Mouse (Mus musculus) midbrain, embryonic 10.5 days (tissue): ENCODE data around the gene Iqcn. TPM values are rescaled to one million over a fixed set of nuclear protein-coding genes. Genes with fewer than 3 reads are reported as not detected.

Experiments used
- DNase-seq: peaks from one replicate; pipeline ENCODE4 v3.0.0-alpha.2; 2017; ENCODE audit warnings: low spot score
- H3K27ac ChIP-seq: fragments of 300-500 bp; sonication (generic); replicated peaks from 2 replicates; pipeline ENCODE4 v1.5.1; 2016; ENCODE audit warnings: mild to moderate bottlenecking
- H3K27me3 ChIP-seq: fragments of 300-500 bp; sonication (generic); 2 replicates; pipeline ENCODE4 v1.6.1; 2016; ENCODE audit warnings: low read depth, mild to moderate bottlenecking; ENCODE audit not compliant: poor library complexity, severe bottlenecking
- H3K36me3 ChIP-seq: fragments of 300-500 bp; sonication (generic); 2 replicates; pipeline ENCODE4 v1.6.1; 2016; ENCODE audit warnings: mild to moderate bottlenecking, moderate library complexity
- H3K4me1 ChIP-seq: fragments of 300-500 bp; sonication (generic); 2 replicates; pipeline ENCODE4 v1.6.1; 2016
- H3K4me3 ChIP-seq: fragments of 300-500 bp; sonication (generic); 2 replicates; pipeline ENCODE4 v1.5.1; 2016; ENCODE audit warnings: mild to moderate bottlenecking, moderate library complexity
- H3K9me3 ChIP-seq: fragments of 300-500 bp; sonication (generic); replicated peaks from 2 replicates; pipeline ENCODE4 v1.6.1; 2016; ENCODE audit warnings: mild to moderate bottlenecking
- WGBS: fragments of 180-500 bp; shearing (Covaris S2); methylation state at CpG from one replicate; pipeline ENCODE4 v1.1.7; 2016; 5-methylcytosine and 5-hydroxymethylcytosine counted together
- polyA plus RNA-seq: library from polyadenylated mRNA; unstranded; fragments of >200 nt; fragmentation: Nextera tagmentation; extraction: Ambion mirVana; gene quantifications from 2 replicates; pipeline ENCODE4 v1.2.1, GENCODE M21; 2016

Iqcn gene
- polyA plus RNA-seq, 1 experiment from 2014 or later = not detected

- H3K27ac ChIP-seq = no peak overlapping the region
- no peak overlapping the region for H3K4me3 ChIP-seq
- H3K9me3 ChIP-seq = no peaks in the 10 kb centered on the region
- 85% methylated on average over 18 of the region's 18 CpGs for WGBS
- peaks cover 20% of the 10 kb centered on the region for H3K4me1 ChIP-seq
- no peaks in the 10 kb centered on the region for H3K36me3 ChIP-seq
- peaks cover 71% of the 10 kb centered on the region for H3K27me3 ChIP-seq
- DNase-seq = no peak
These were observed 44.1 kb downstream of the Iqcn start for GRCm38 (mm10) chr8:70747211-70747890.

- H3K4me3 ChIP-seq = no peak overlapping the region
- H3K9me3 ChIP-seq = no peaks in the 10 kb centered on the region
- H3K36me3 ChIP-seq = no peaks in the 10 kb centered on the region
- H3K4me1 ChIP-seq = peaks cover 19% of the 10 kb centered on the region
- no peak overlapping the region for H3K27ac ChIP-seq
- peaks cover 65% of the 10 kb centered on the region for H3K27me3 ChIP-seq
- DNase-seq = no peak
- 89% methylated on average over 23 of the region's 23 CpGs for WGBS
These were observed 45.2 kb downstream of the Iqcn start for GRCm38 (mm10) chr8:70748246-70749096.

GRCm38 (mm10) chr8:70749097-70749674, 45.9 kb downstream of the Iqcn start:
- Histone ChIP-seq H3K27ac (no peak overlapping the region), H3K27me3 (peaks cover 58% of the 10 kb centered on the region), H3K9me3 (no peaks in the 10 kb centered on the region), H3K36me3 (no peaks in the 10 kb centered on the region), H3K4me3 (no peak overlapping the region), H3K4me1 (peaks cover 17% of the 10 kb centered on the region)
- no peak for DNase-seq
- 85% methylated on average over 19 of the region's 19 CpGs for WGBS

- Histone ChIP-seq H3K27me3 (peaks cover 50% of the 10 kb centered on the region), H3K9me3 (no peaks in the 10 kb centered on the region), H3K4me3 (0 out of 2 replicates have a peak overlapping the region, but pooled peaks have one; percentile 2), H3K36me3 (no peaks in the 10 kb centered on the region), H3K27ac (no peak overlapping the region), H3K4me1 (peaks cover 24% of the 10 kb centered on the region)
- WGBS = 88% methylated on average over 13 of the region's 13 CpGs
- no peak for DNase-seq
These were observed 46.9 kb downstream of the Iqcn start for GRCm38 (mm10) chr8:70750128-70750680.

- peaks cover 12% of the 10 kb centered on the region for H3K36me3 ChIP-seq
- 39% methylated on average over 11 of the region's 11 CpGs for WGBS
- H3K4me3 ChIP-seq = no peak overlapping the region
- peak; percentile 61 for DNase-seq
- H3K4me1 ChIP-seq = peaks cover 32% of the 10 kb centered on the region
- no peak overlapping the region for H3K27ac ChIP-seq
- no peaks in the 10 kb centered on the region for H3K9me3 ChIP-seq
- H3K27me3 ChIP-seq = peaks cover 43% of the 10 kb centered on the region
These were observed 48.9 kb downstream of the Iqcn start for GRCm38 (mm10) chr8:70752000-70752764.

- Histone ChIP-seq H3K9me3 (no peaks in the 10 kb centered on the region), H3K4me1 (peaks cover 32% of the 10 kb centered on the region), H3K27me3 (peaks cover 34% of the 10 kb centered on the region), H3K36me3 (peaks cover 22% of the 10 kb centered on the region), H3K27ac (no peak overlapping the region; the same call in 1 of the 2 replicates), H3K4me3 (peak overlapping the region; percentile 16; the same call in 1 of the 2 replicates)
- no peak for DNase-seq
- WGBS = 38% methylated on average over 21 of the region's 21 CpGs
These were observed 49.9 kb downstream of the Iqcn start for GRCm38 (mm10) chr8:70753151-70753550.

GRCm38 (mm10) chr8:70754043-70754870, 51.0 kb downstream of the Iqcn start, which contains the start of gene Rab3a:
TSS of gene Rab3a (plus strand) at chr8:70754679.
- no peaks in the 10 kb centered on the region for H3K9me3 ChIP-seq
- H3K4me1 ChIP-seq = peaks cover 40% of the 10 kb centered on the region
- peaks cover 24% of the 10 kb centered on the region for H3K36me3 ChIP-seq
- peak within 1 kb of the TSS; percentile 78 for H3K4me3 ChIP-seq
- peaks cover 26% of the 10 kb centered on the region for H3K27me3 ChIP-seq
- WGBS = 9% methylated on average over 37 of the region's 37 CpGs
- H3K27ac ChIP-seq = peak within 1 kb of the TSS; percentile 84
- DNase-seq = peak; percentile 97

GRCm38 (mm10) chr8:70754871-70755660, 51.8 kb downstream of the Iqcn start:
- peaks cover 24% of the 10 kb centered on the region for H3K36me3 ChIP-seq
- peak overlapping the region; percentile 84 for H3K27ac ChIP-seq
- peak overlapping the region; percentile 78 for H3K4me3 ChIP-seq
- no peak for DNase-seq
- peaks cover 48% of the 10 kb centered on the region for H3K4me1 ChIP-seq
- no peaks in the 10 kb centered on the region for H3K9me3 ChIP-seq
- WGBS = 24% methylated on average over 50 of the region's 50 CpGs
- H3K27me3 ChIP-seq = peaks cover 29% of the 10 kb centered on the region

- H3K4me3 ChIP-seq = peak overlapping the region; percentile 78
- H3K36me3 ChIP-seq = peaks cover 24% of the 10 kb centered on the region
- peaks cover 29% of the 10 kb centered on the region for H3K27me3 ChIP-seq
- no peak for DNase-seq
- H3K4me1 ChIP-seq = peaks cover 56% of the 10 kb centered on the region
- WGBS = 87% methylated on average over 24 of the region's 24 CpGs
- H3K27ac ChIP-seq = no peak overlapping the region
- H3K9me3 ChIP-seq = no peaks in the 10 kb centered on the region
These were observed 52.6 kb downstream of the Iqcn start for GRCm38 (mm10) chr8:70755661-70756475.

- Histone ChIP-seq H3K4me1 (peaks cover 63% of the 10 kb centered on the region), H3K27me3 (peaks cover 29% of the 10 kb centered on the region), H3K36me3 (peaks cover 24% of the 10 kb centered on the region), H3K9me3 (no peaks in the 10 kb centered on the region), H3K4me3 (no peak overlapping the region), H3K27ac (no peak overlapping the region)
- DNase-seq = no peak
- WGBS = 86% methylated on average over 6 of the region's 6 CpGs
These were observed 53.3 kb downstream of the Iqcn start for GRCm38 (mm10) chr8:70756476-70757040.
